Mouse (Mus musculus): ENCODE data around the gene Bcan.
A peak's percentile ranks its signal among the peaks of the same experiment; 100 is the strongest.

The Bcan gene

GRCm38 (mm10) chr3:88000181-88000580, at the start of gene Bcan:
Gene Bcan, minus strand, starts transcription at chr3:88000230.
- DNase-seq (ENCODE audit: low read depth, low spot score) = peak; percentile 65

- no peak for DNase-seq (ENCODE audit: low read depth, low spot score)
Observed at GRCm38 (mm10) chr3:88049532-88049931, 49.5 kb upstream of the Bcan start.

GRCm38 (mm10) chr3:88042661-88043421, 42.8 kb upstream of the Bcan start, which contains the start of gene Gpatch4:
Gene Gpatch4, plus strand, starts transcription at chr3:88043108.
- peak; percentile 96 for DNase-seq (ENCODE audit: low read depth, low spot score)

- no peak for DNase-seq (ENCODE audit: low read depth, low spot score)
Observed at GRCm38 (mm10) chr3:88035561-88036293, 35.7 kb upstream of the Bcan start.

- no peak for DNase-seq (ENCODE audit: low read depth, low spot score)
Observed at GRCm38 (mm10) chr3:88033506-88033905, 33.5 kb upstream of the Bcan start.

GRCm38 (mm10) chr3:88030608-88031395, 30.8 kb upstream of the Bcan start:
- peak; percentile 70 for DNase-seq (ENCODE audit: low read depth, low spot score)

- DNase-seq (ENCODE audit: low read depth, low spot score) = peak; percentile 66
Observed at GRCm38 (mm10) chr3:88027434-88028186, 27.6 kb upstream of the Bcan start, which contains the start of gene Hapln2. Gene Hapln2, minus strand, starts transcription at chr3:88027583.

GRCm38 (mm10) chr3:88026823-88027222, 26.8 kb upstream of the Bcan start:
- DNase-seq (ENCODE audit: low read depth, low spot score) = no peak

- DNase-seq (ENCODE audit: low read depth, low spot score) = no peak
Observed at GRCm38 (mm10) chr3:88023192-88024074, 23.4 kb upstream of the Bcan start.

GRCm38 (mm10) chr3:88022322-88023191, 22.5 kb upstream of the Bcan start:
- peak; percentile 96 for DNase-seq (ENCODE audit: low read depth, low spot score)

GRCm38 (mm10) chr3:88010634-88011265, 10.7 kb upstream of the Bcan start:
- DNase-seq (ENCODE audit: low read depth, low spot score) = peak; percentile 82

- DNase-seq (ENCODE audit: low read depth, low spot score) = peak; percentile 87
Observed at GRCm38 (mm10) chr3:88005822-88006786, 6.1 kb upstream of the Bcan start.

GRCm38 (mm10) chr3:88002291-88002976, 2.4 kb upstream of the Bcan start:
- DNase-seq (ENCODE audit: low read depth, low spot score) = peak; percentile 27

GRCm38 (mm10) chr3:88000816-88001595, 976 bp upstream of the Bcan start:
- DNase-seq (ENCODE audit: low read depth, low spot score) = no peak

GRCm38 (mm10) chr3:87999243-87999895, 661 bp downstream of the Bcan start:
- DNase-seq (ENCODE audit: low read depth, low spot score) = peak; percentile 59

GRCm38 (mm10) chr3:87998747-87999146, 1.3 kb downstream of the Bcan start:
- DNase-seq (ENCODE audit: low read depth, low spot score) = no peak
